Mouse (Mus musculus): ENCODE measurements around the gene Clec2d.
"Not testable (repeated sequence)": the region's sequence is repeated elsewhere in the genome, so short reads cannot be mapped to it uniquely, and the experiment has no call there.

Clec2d gene

GRCm38 (mm10) chr6:129187816-129188215 lies 7.4 kb downstream of the Clec2d start:
- DNase-seq, result not testable (repeated sequence)

DNA sequence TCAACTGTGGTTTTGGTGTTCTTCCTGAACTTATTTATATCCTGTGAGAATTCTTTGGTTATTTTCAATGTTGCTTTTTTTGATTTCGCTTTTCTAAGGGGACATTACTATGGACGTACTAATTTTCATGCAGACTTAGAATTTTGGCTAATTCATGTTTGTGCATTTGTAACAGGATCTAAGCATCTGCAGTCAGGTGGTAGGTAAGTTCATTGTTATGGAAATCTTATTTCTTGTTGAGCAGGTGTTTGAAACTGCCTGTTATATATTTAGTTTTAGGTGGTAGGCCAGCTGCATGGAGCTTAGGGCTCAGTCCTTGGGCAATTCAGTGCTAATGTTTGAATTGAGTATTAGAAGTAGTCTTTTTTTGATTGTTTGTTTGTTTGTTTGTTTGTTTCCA lies 13.0 kb downstream of the Clec2d start:
- DNase-seq, result no peak

- DNase-seq, result not testable (repeated sequence)
Observed at GRCm38 (mm10) chr6:129200066-129200465, 19.7 kb downstream of the Clec2d start.

GRCm38 (mm10) chr6:129202306-129202705 lies 21.9 kb downstream of the Clec2d start:
- DNase-seq, result no peak

- DNase-seq, result no peak
Observed at GRCm38 (mm10) chr6:129204342-129204741, 23.9 kb downstream of the Clec2d start.

GRCm38 (mm10) chr6:129204838-129205237 lies 24.4 kb downstream of the Clec2d start:
- DNase-seq, result no peak

- no peak for DNase-seq
Observed at GRCm38 (mm10) chr6:129208891-129209519, 28.6 kb downstream of the Clec2d start.

DNA sequence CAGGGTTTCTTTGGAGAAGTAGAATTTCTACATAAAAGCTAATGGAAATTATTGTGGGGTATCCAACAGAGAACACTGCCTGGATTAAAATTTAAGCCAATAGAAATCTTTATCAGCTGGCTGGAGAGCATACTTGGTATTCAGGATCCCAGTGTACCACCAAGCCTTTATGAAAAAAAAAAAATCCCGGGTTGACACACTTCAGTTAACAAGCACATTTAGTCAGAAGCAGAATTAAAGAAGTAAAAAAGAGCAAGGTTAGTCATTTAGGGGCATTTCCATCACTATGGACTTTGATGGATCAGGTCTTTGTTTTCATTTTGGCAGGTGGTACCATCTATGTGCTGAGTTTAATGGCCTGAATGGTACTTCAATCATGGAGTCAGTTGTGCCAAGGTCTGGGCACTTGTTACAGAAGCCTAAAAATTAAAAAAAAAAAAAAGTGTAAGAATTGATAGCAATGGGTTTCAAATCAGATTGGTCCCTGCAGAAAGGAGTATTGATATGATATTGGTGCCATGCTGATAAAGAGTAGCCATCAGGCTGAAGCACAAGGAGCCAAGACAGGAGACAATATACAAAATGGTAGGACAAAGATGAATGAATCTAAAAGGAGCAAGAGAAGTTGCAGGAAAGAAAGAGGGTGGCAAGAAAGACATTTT lies 29.5 kb downstream of the Clec2d start:
- no peak for DNase-seq

DNA sequence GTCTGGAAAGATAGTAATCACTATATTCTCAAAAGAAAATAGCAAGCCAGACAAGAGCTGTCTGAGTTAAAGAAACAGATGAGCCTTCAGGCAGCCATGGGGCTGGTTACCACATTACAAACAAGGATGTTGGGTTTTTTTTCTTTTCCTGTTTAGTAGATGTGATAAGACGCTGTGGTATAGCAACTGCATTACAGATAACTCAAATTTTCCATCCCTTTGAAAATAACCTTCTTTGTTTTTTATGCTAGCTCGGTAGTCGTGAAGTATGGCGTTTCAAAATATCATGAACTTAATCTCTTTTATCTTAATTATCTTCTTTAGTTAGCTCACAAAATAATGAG lies 30.0 kb downstream of the Clec2d start:
- no peak for DNase-seq

GRCm38 (mm10) chr6:129212421-129213195 lies 32.2 kb downstream of the Clec2d start:
- DNase-seq, result no peak

GRCm38 (mm10) chr6:129213497-129213896 lies 33.1 kb downstream of the Clec2d start:
- DNase-seq, result no peak

DNA sequence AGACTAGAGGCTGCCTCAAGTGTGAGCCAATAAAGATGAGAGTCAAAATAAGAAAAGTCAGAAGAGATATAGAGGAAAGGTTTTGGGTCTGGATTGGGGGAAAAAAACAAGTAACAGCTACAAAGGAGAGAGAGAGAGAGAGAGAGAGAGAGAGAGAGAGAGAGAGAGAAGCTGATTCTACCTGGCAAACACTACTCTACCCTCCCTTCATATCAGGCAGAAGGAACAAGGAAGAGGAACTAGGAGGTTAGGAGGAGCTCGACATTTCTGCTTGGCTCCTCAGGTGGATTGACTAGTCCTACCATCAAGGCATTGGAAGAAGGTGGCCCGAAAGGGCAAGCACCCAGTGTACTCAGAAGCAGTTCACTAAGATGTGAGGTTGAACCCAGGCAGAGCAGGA lies 33.8 kb downstream of the Clec2d start:
- no peak for DNase-seq

- no peak for DNase-seq
Observed at GRCm38 (mm10) chr6:129215053-129215452, 34.6 kb downstream of the Clec2d start.

DNA sequence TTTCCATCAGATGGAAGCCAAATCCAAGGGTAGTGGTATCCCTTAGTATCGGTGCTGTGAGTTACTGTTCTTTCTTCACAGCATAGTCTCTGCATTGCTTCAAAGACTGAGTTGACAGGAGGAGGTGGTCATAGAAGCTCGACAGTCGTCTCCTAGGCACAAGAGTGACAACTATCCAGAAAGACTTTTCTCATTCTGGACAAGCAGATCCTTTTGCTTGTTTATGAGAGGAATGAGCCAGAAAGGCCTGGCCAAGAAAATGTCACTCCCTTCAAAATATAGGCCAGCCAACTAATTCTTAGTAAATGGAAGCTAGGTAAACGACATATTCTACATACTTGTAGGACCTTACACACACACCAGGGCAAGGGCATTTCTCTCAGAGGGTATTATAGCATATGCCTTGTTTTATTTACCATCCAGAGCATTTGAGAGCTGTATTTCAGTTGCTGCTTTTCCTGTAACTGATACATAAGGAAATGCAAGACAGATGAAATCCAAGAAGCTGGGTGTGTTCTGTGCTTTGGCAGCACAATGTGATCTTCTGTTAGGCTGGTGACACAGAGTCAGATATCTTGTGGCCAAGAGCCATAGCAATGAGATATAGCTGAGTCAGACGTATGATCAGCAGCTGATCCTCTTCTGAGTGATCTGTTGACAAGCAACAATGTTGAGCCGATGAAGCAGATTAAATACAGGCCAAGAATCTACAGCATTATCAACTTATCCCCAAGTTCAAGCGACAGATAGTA lies 35.6 kb downstream of the Clec2d start:
- no peak for DNase-seq

DNA sequence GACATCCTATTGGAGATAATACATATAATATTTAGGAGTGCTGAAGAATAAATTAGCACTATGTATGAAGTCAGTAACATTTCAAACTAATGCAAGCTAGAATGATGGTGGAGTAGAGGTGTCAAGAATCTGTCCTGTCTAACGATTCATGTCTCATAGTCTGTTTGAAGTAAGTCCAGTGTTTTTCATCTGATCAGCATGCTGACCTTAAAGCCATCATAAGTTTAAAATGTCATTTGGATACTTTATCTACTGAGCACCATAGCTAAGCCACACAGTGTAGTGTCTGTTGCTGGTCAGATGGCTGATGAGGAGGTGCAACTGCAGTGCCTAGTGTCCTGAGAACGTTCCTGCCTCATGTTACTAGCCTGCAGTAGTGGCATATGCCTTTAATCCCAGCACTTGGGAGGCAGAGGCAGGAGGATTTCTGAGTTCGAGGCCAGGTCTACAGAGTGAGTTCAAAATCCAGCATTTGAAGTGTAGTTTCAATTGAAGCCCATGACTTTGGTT lies 36.4 kb downstream of the Clec2d start:
- no peak for DNase-seq

DNA sequence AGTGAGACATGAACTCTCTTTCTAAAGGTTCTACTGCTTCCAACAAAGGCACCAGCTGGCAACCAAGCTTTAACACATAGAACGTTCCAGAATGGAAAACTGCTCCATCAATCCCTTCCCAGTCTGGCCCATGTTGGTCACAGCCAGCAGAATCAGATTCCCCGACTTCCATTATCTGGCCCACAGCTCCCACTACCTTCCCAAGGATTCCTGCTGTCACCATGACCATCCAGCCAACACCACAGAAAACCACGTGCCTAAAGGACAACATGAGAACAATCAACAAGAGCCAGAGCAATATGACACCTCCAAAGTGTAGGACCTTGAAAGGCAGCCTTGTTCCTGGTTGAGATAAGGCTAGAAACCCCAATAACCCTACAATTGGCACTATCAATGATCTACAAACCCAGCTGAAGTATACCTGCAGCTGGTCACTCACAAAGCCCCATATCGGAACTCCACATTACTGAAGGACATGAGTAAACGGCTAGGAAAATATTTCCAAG lies 37.8 kb downstream of the Clec2d start:
- no peak for DNase-seq

GRCm38 (mm10) chr6:129219897-129220517 lies 39.6 kb downstream of the Clec2d start:
- DNase-seq, result no peak

GRCm38 (mm10) chr6:129221053-129221452 lies 40.6 kb downstream of the Clec2d start:
- no peak for DNase-seq

- no peak for DNase-seq
Observed at GRCm38 (mm10) chr6:129222188-129222800, 41.9 kb downstream of the Clec2d start.

DNA sequence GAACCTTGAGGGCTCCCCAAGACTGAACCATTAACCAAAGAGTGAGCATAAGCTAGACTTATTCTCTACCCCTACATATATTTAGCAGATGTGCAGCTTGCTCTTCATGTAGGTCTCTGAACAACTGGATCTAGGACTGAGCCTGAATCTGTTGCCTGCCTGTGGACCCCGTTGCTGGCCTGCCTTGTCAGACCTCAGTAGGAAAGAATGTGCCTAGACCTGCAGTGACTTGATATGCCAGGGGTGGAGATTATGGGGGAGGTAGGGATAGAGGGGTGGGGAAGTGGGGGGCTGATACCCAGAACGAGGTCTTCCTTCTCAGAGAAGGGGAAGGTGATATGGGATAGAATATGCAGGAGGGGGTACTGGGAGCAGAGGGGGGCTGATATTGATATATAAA lies 43.2 kb downstream of the Clec2d start:
- no peak for DNase-seq

DNA sequence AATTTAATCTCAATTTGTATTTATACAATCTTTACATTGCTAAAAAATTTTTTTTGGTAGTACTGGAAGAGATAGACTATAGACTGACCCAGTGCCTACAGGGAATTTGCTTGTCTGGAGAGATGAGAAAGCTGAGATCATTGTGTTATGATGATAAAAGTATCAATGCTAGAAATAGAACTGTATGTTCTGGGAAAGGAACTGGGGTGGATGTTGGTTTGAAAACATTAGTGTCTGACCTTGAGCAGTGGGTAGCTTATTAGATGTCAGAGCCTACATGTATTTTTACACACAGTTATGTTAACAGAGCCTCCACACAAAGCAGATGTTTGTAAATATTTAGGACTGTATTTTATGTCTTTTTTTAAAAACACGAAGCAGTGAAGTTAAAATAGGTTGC lies 43.7 kb downstream of the Clec2d start:
- DNase-seq, result no peak

- no peak for DNase-seq
Observed at GRCm38 (mm10) chr6:129225078-129225477, 44.7 kb downstream of the Clec2d start.
